Mouse (Mus musculus) kidney, embryonic 15.5 days (tissue): Measurements from ENCODE around the gene Cdc14a. TPM values are rescaled to one million over a fixed set of nuclear protein-coding genes. Genes with fewer than 3 reads are reported as not detected.
A peak's percentile ranks its signal among the peaks of the same experiment; 100 is the strongest.

Experiments
- ATAC-seq: fragments of 200-750 bp; cut with Nextera tagmentation; replicated peaks from 2 replicates; pipeline ENCODE4 v1.8.0; 2017; ENCODE audit warnings: moderate TSS enrichment; ENCODE audit not compliant: low FRiP score
- H3K27ac ChIP-seq: fragments of 300-500 bp; sonication (generic); 2 replicates; pipeline ENCODE4 v1.5.1; 2015; ENCODE audit warnings: mild to moderate bottlenecking, inconsistent platforms
- H3K27me3 ChIP-seq: fragments of 300-500 bp; sonication (generic); 2 replicates; pipeline ENCODE4 v1.6.1; 2015; ENCODE audit warnings: inconsistent platforms
- H3K36me3 ChIP-seq: fragments of 300-500 bp; sonication (generic); 2 replicates; pipeline ENCODE4 v1.6.1; 2015; ENCODE audit warnings: inconsistent platforms
- H3K4me1 ChIP-seq: fragments of 300-500 bp; sonication (generic); 2 replicates; pipeline ENCODE4 v1.6.1; 2015; ENCODE audit warnings: inconsistent platforms
- H3K4me2 ChIP-seq: fragments of 300-500 bp; sonication (generic); 2 replicates; pipeline ENCODE4 v1.6.1; 2015; ENCODE audit warnings: moderate library complexity, mild to moderate bottlenecking, inconsistent platforms
- H3K4me3 ChIP-seq: fragments of 300-500 bp; sonication (generic); replicated peaks from 2 replicates; pipeline ENCODE4 v1.5.1; 2015; ENCODE audit warnings: mild to moderate bottlenecking, inconsistent platforms
- H3K9ac ChIP-seq: fragments of 300-500 bp; sonication (generic); 2 replicates; pipeline ENCODE4 v1.6.1; 2015; ENCODE audit warnings: mild to moderate bottlenecking, inconsistent platforms
- H3K9me3 ChIP-seq: fragments of 300-500 bp; sonication (generic); replicated peaks from 2 replicates; pipeline ENCODE4 v1.6.1; 2016; ENCODE audit warnings: inconsistent platforms
- WGBS: fragments of 180-500 bp; shearing (Covaris S2); methylation state at CpG from one replicate; pipeline ENCODE4 v1.1.7; 2015; ENCODE audit warnings: mixed read lengths; 5-methylcytosine and 5-hydroxymethylcytosine counted together
- polyA plus RNA-seq: library from polyadenylated mRNA; unstranded; fragments of >200 nt; fragmentation: Nextera tagmentation; extraction: Ambion mirVana; gene quantifications from 2 replicates; pipeline ENCODE4 v1.2.1, GENCODE M21; 2015

Gene Cdc14a
- polyA plus RNA-seq, 1 experiment from 2014 or later: 14.7 TPM

- Histone ChIP-seq H3K4me1 (peaks cover 22% of the 10 kb centered on the region), H3K4me2 (no peak overlapping the region), H3K4me3 (no peak overlapping the region), H3K9me3 (no peaks in the 10 kb centered on the region), H3K9ac (no peak overlapping the region), H3K36me3 (peaks cover 3% of the 10 kb centered on the region; the same call in 1 of the 2 replicates), H3K27me3 (no peaks in the 10 kb centered on the region), H3K27ac (no peak overlapping the region)
- 89% methylated on average over 5 of the region's 5 CpGs for WGBS
- ATAC-seq: no peak
These were observed 86.0 kb downstream of the Cdc14a start for GRCm38 (mm10) chr3:116337840-116338239.

- Histone ChIP-seq H3K4me1 (peaks cover 11% of the 10 kb centered on the region; the same call in 1 of the 2 replicates), H3K36me3 (no peaks in the 10 kb centered on the region), H3K4me2 (no peak overlapping the region), H3K9me3 (no peaks in the 10 kb centered on the region), H3K4me3 (no peak overlapping the region), H3K9ac (no peak overlapping the region), H3K27me3 (no peaks in the 10 kb centered on the region), H3K27ac (no peak overlapping the region)
- 84% methylated on average over 4 of the region's 4 CpGs for WGBS
- ATAC-seq: no peak
These were observed 88.8 kb downstream of the Cdc14a start for GRCm38 (mm10) chr3:116335036-116335435.

DNA sequence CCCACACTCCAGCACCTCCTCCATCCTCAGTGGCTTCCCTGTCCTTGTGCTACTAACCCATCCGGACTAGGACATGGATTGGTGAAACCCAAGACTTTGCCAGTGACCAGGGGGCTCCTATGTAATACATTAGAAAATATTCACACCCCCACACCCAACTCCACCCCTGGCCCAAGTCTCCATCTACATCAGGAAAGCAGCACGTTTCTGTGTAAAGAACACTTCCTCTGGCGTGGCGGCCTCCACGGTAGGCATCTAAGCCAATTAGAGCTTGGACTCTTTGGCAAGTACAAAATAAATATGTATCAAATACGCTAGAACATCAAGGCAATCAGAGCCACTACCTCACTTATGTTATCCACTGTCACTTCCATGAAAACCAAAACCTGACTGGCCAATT, 90.1 kb downstream of the Cdc14a start:
- H3K9ac ChIP-seq: no peak overlapping the region
- H3K4me3 ChIP-seq: no peak overlapping the region
- no peak overlapping the region for H3K4me2 ChIP-seq
- H3K36me3 ChIP-seq: no peaks in the 10 kb centered on the region
- 0 out of 2 replicates have a peak, but pooled peaks cover 7% of the 10 kb centered on the region for H3K4me1 ChIP-seq
- WGBS: 89% methylated on average over 6 of the region's 6 CpGs
- no peak for ATAC-seq
- H3K27me3 ChIP-seq: no peaks in the 10 kb centered on the region
- no peaks in the 10 kb centered on the region for H3K9me3 ChIP-seq
- no peak overlapping the region for H3K27ac ChIP-seq

- no peak overlapping the region for H3K4me3 ChIP-seq
- H3K36me3 ChIP-seq: peaks cover 4% of the 10 kb centered on the region; the same call in 1 of the 2 replicates
- 9% methylated on average over 7 of the region's 7 CpGs for WGBS
- no peak overlapping the region for H3K9ac ChIP-seq
- H3K27me3 ChIP-seq: no peaks in the 10 kb centered on the region
- no peak overlapping the region for H3K4me2 ChIP-seq
- H3K9me3 ChIP-seq: no peaks in the 10 kb centered on the region
- H3K4me1 ChIP-seq: 0 out of 2 replicates have a peak, but pooled peaks cover 2% of the 10 kb centered on the region
- ATAC-seq: no peak
- H3K27ac ChIP-seq: no peak overlapping the region
These were observed 90.6 kb downstream of the Cdc14a start for GRCm38 (mm10) chr3:116333229-116333628.

DNA sequence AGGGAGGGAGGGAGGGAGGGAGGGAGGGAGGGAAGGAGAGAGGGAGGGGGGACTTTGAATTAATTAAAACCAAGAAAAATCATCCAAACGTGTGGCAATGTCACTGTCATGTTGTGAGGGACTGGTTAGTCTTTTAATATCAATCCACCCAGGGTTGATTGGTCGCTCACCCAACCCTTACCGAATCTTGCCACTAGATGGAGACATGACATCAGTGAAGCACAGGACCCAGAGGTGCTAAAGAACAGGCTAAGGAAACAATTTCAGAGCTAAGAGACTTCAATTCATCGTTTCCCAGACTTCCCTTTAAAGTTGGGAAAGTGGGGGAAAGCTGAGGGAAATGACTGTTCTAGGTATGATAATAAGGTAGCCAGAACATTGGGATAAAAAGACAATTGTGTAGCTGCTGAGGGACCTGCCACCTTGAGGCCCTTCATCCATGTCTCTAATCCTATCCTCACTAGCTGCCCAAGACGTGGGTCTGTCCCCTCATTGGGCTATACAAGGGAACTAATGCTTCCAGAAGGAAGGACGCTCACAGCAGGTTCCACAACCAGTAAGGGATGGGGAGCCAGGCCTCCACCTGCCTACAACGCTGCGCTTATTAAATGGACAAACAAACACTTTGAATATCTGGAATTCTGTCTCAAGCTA, 91.9 kb downstream of the Cdc14a start:
- H3K27ac ChIP-seq: no peak overlapping the region
- H3K4me3 ChIP-seq: no peak overlapping the region
- 0 out of 2 replicates have a peak, but pooled peaks have one; percentile 40 for ATAC-seq
- H3K9ac ChIP-seq: no peak overlapping the region
- no peak overlapping the region for H3K4me2 ChIP-seq
- H3K27me3 ChIP-seq: no peaks in the 10 kb centered on the region
- peaks cover 11% of the 10 kb centered on the region; the same call in 1 of the 2 replicates for H3K36me3 ChIP-seq
- H3K4me1 ChIP-seq: peaks cover 8% of the 10 kb centered on the region
- H3K9me3 ChIP-seq: no peaks in the 10 kb centered on the region
- 50% methylated on average over 8 of the region's 8 CpGs for WGBS

DNA sequence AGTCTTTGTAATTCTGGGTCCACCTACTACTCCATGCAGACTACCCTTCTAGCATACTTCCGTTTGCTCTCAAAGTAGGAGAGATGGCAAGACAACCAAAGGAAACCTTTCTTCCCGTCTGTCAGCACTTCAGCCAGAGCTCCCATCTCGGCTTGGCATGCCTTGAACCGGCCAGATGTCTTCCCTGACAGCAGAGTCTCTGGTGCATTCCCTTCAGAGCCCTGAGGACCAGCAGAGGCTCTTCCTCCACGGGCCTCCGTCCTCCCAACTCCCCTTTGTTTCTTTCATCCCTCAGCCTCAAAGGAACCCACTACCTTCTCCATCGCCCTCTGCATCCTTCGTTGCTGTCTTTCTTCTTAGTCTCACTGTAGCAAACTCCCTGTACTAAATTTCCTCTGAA, 93.9 kb downstream of the Cdc14a start:
- Histone ChIP-seq H3K27me3 (no peaks in the 10 kb centered on the region), H3K27ac (no peak overlapping the region), H3K4me1 (peaks cover 12% of the 10 kb centered on the region), H3K4me2 (no peak overlapping the region), H3K36me3 (peaks cover 11% of the 10 kb centered on the region; the same call in 1 of the 2 replicates), H3K9ac (no peak overlapping the region), H3K9me3 (no peaks in the 10 kb centered on the region), H3K4me3 (no peak overlapping the region)
- no peak for ATAC-seq
- WGBS: 86% methylated on average over 8 of the region's 8 CpGs

DNA sequence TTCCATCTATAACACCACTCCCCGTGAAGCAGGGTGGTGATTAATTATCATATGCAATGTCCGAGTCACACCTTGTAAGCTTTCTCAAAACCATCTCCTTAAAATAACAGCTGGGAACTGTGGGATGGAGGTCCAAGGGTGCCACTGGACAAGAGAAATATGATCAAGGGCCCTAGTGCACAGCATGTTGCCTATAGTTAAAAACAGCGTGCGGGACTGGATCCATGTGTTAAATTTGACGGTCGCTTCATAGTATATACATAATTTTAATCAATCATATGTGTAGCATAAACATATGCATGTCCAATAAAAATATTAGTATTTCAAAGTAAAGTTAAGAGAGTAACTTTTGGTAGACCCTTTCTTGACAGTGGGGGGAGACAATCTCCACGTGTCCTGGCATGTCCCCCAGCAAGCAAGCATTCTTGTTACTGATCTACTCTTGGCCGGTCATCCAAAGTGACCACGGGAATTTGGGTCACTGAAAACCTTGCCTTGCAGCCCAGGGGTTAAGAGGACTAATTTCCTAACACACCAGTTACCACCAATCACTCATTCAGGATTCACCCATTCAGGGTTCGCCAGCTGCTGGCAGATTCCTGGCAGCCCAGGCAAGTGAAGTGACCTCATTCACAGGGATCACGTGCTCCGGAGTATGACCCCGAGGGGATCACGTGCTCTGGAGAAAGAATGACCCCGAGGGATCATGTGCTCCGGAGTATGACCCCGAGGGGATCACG, 94.6 kb downstream of the Cdc14a start:
- ATAC-seq: 0 out of 2 replicates have a peak, but pooled peaks have one; percentile 20
- Histone ChIP-seq H3K27me3 (no peaks in the 10 kb centered on the region), H3K4me3 (no peak overlapping the region), H3K9ac (no peak overlapping the region), H3K4me2 (no peak overlapping the region), H3K9me3 (no peaks in the 10 kb centered on the region), H3K4me1 (peaks cover 12% of the 10 kb centered on the region), H3K27ac (no peak overlapping the region), H3K36me3 (peaks cover 11% of the 10 kb centered on the region; the same call in 1 of the 2 replicates)
- WGBS: 70% methylated on average over 18 of the region's 18 CpGs

- Histone ChIP-seq H3K27me3 (no peaks in the 10 kb centered on the region), H3K36me3 (peaks cover 11% of the 10 kb centered on the region; the same call in 1 of the 2 replicates), H3K4me1 (peaks cover 12% of the 10 kb centered on the region), H3K4me3 (no peak overlapping the region), H3K4me2 (no peak overlapping the region), H3K27ac (no peak overlapping the region), H3K9ac (no peak overlapping the region), H3K9me3 (no peaks in the 10 kb centered on the region)
- no peak for ATAC-seq
- 54% methylated on average over 10 of the region's 10 CpGs for WGBS
These were observed 96.2 kb downstream of the Cdc14a start for GRCm38 (mm10) chr3:116327616-116328004.

DNA sequence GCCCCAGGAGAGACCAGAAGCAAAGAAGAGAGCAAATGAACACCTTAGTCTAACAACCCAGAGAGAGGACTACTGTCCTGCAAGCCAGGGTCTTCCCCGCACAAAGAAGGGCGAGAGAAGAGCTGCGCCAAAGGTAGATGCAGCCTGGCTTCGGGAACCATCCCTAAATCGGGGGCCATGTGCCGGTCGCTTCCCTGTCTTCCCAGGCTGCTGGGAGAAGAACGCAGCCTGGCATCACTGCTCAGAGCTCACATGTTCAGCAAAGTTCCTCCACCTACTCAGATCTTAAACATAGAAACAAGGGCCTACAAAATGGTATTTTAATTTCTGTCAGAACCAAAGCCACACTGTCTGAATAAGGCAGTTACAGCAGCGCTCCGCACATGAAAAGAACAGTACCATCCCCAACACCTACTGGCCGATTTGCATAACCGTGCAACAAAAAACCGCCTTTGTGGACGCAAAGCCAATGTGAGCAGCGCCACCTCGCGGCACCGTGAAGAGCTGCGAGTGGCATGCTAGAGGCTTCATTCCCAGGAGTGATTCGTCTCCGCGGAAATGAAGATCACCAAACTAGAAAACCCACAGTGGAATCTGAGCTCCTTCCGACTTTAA, 96.7 kb downstream of the Cdc14a start:
- peaks cover 11% of the 10 kb centered on the region; the same call in 1 of the 2 replicates for H3K36me3 ChIP-seq
- H3K27ac ChIP-seq: no peak overlapping the region
- H3K27me3 ChIP-seq: no peaks in the 10 kb centered on the region
- peak overlapping the region; percentile 18; the same call in 1 of the 2 replicates for H3K9ac ChIP-seq
- peak; percentile 40 for ATAC-seq
- no peaks in the 10 kb centered on the region for H3K9me3 ChIP-seq
- 9% methylated on average over 23 of the region's 23 CpGs for WGBS
- H3K4me3 ChIP-seq: peak overlapping the region; percentile 19
- H3K4me1 ChIP-seq: peaks cover 12% of the 10 kb centered on the region
- peak overlapping the region; percentile 53 for H3K4me2 ChIP-seq

GRCm38 (mm10) chr3:116325501-116325900, 98.3 kb downstream of the Cdc14a start:
- H3K9me3 ChIP-seq: no peaks in the 10 kb centered on the region
- no peak overlapping the region for H3K4me3 ChIP-seq
- WGBS: 69% methylated on average over 2 of the region's 2 CpGs

DNA sequence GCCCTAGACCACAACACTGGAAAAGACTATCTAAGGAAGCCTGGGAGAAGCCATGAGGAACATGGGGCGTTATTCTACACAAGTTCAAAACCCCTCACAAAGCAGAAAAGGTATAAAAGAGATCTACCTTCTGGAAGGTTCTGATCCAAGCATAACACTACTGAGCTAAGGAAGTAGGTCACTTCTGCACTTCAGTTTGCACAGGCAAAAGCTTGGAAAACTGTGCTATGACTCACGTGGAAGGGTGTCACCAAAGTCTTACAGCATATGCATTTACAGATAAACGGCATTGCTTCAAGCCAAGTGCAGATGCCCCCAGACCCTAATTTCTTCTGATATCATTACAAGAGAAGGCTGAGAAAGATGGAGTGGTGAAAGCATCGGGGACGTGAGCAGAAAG, 104.1 kb downstream of the Cdc14a start:
- Histone ChIP-seq H3K4me3 (no peak overlapping the region), H3K9me3 (no peaks in the 10 kb centered on the region), H3K27ac (no peak overlapping the region), H3K27me3 (no peaks in the 10 kb centered on the region), H3K36me3 (peaks cover 9% of the 10 kb centered on the region), H3K4me2 (no peak overlapping the region), H3K4me1 (no peaks in the 10 kb centered on the region), H3K9ac (no peak overlapping the region)
- no peak for ATAC-seq
- 90% methylated on average over 5 of the region's 5 CpGs for WGBS

More at GRCm38 (mm10) chr3:116325501-116325900, 98.3 kb downstream of the Cdc14a start:
- ATAC-seq: no peak
- Histone ChIP-seq H3K27me3 (no peaks in the 10 kb centered on the region), H3K27ac (no peak overlapping the region), H3K4me1 (peaks cover 12% of the 10 kb centered on the region), H3K36me3 (peaks cover 11% of the 10 kb centered on the region; the same call in 1 of the 2 replicates), H3K9ac (no peak overlapping the region), H3K4me2 (no peak overlapping the region)

DNA sequence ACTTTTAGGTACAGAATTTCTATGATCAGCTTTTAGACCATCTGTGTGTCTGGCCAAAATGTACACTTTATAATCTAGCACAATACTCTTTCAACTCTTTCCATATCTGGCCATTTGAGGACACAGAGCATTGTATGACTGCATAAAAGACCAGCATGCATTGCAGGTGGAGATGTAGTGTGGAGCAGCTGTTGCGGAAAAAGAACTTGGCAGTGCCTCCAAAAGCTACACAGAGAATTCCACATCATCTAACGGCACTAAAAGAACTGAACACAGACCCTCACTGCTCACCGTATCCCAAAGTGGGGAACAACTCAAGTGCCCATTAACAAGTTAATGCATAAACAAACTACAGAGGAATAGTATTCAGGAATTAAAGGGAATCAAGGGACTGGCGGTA, 112.0 kb downstream of the Cdc14a start:
- Histone ChIP-seq H3K9ac (no peak overlapping the region), H3K27me3 (no peaks in the 10 kb centered on the region), H3K4me2 (no peak overlapping the region), H3K4me3 (no peak overlapping the region), H3K9me3 (no peaks in the 10 kb centered on the region), H3K27ac (no peak overlapping the region), H3K36me3 (peaks cover 28% of the 10 kb centered on the region), H3K4me1 (no peaks in the 10 kb centered on the region)
- 94% methylated on average over 4 of the region's 4 CpGs for WGBS
- ATAC-seq: no peak
